19 mouse cellular contexts compared by ENCODE assay signal in genomic region chr11:12741418-12742158, GRCm38 (mm10).
DNase-seq lines count a peak whose midpoint lies in the region; ATAC-seq lines count a peak whose summit lies in the region.
"Had no signal": no experiment of that assay in that cellular context is flagged by ENCODE, and none has a peak within 500 bp of the region (broad histone marks: within the 10 kb centered on the region; RNA-seq: fewer than 3 reads in every experiment).

No protein-coding gene starts in this region.

- H3K4me1 ChIP-seq in forebrain, embryonic 15.5 days = no peaks in the 10 kb centered on the region; the same call in 1 of the 2 replicates
- H3K4me1 ChIP-seq: hindbrain, embryonic 12.5 days; limb, embryonic 12.5 days; liver, embryonic 13.5 days; midbrain, embryonic 12.5 days had no signal

- H3K9me3 ChIP-seq in forebrain, embryonic 15.5 days = no peaks in the 10 kb centered on the region
- H3K9me3 ChIP-seq: hindbrain, embryonic 12.5 days; limb, embryonic 12.5 days; liver, embryonic 13.5 days; midbrain, embryonic 12.5 days had no signal

- DNase-seq in right cerebral cortex, adult 18-20 months = peak; percentile 15
- DNase-seq in right cerebral cortex, postnatal 25 days = no peak
- DNase-seq in layer of hippocampus, adult 9-10 months (ENCODE audit: low spot score) = peak; percentile 48
- no peak for DNase-seq in adipocyte (ENCODE audit: low spot score)
- DNase-seq in cerebellum, postnatal 25 days = no peak
- no peak for DNase-seq in urinary bladder, postnatal 25 days (ENCODE audit: low spot score)
- DNase-seq in spleen, postnatal 4 days (ENCODE audit: low spot score in 2 of 2) = no peak
- DNase-seq: gastrocnemius, adult 2 months; heart, postnatal 14 days; kidney, adult 18-20 months; kidney, postnatal 10 days; liver, embryonic 13.5 days had no signal

- 44% methylated on average over 3 of the region's 3 CpGs for WGBS in forebrain, embryonic 15.5 days

- no peak overlapping the region for H3K4me3 ChIP-seq in forebrain, embryonic 15.5 days
- H3K4me3 ChIP-seq: gastrocnemius, adult 2 months; hindbrain, embryonic 12.5 days; limb, embryonic 12.5 days; liver, embryonic 13.5 days; midbrain, embryonic 12.5 days; myocyte had no signal

- H3K4me2 ChIP-seq in forebrain, embryonic 15.5 days (replicated peaks) = no peak overlapping the region
- H3K4me2 ChIP-seq: heart, embryonic 11.5 days; hindbrain, embryonic 12.5 days; limb, embryonic 12.5 days; liver, embryonic 13.5 days; midbrain, embryonic 12.5 days had no signal

- peak; percentile 93 for ATAC-seq in forebrain, embryonic 15.5 days (replicated peaks)

- no peaks in the 10 kb centered on the region for H3K36me3 ChIP-seq in forebrain, embryonic 15.5 days
- H3K36me3 ChIP-seq: hindbrain, embryonic 12.5 days; limb, embryonic 12.5 days; liver, embryonic 13.5 days; midbrain, embryonic 12.5 days had no signal

- H3K9ac ChIP-seq in forebrain, embryonic 15.5 days (replicated peaks) = no peak overlapping the region
- H3K9ac ChIP-seq: hindbrain, embryonic 12.5 days; limb, embryonic 12.5 days; liver, embryonic 13.5 days; midbrain, embryonic 12.5 days had no signal

- peak overlapping the region; percentile 60 for H3K27ac ChIP-seq in forebrain, embryonic 15.5 days (replicated peaks)
- H3K27ac ChIP-seq: gastrocnemius, adult 2 months; hindbrain, embryonic 12.5 days; limb, embryonic 12.5 days; liver, embryonic 13.5 days; midbrain, embryonic 12.5 days had no signal

- H3K27me3 ChIP-seq in forebrain, embryonic 15.5 days = no peaks in the 10 kb centered on the region
- H3K27me3 ChIP-seq: CH12.LX; hindbrain, embryonic 12.5 days; limb, embryonic 12.5 days; liver, embryonic 13.5 days; midbrain, embryonic 12.5 days had no signal

Comparison
In these comparisons a context has a peak if more than half of its experiments do, and no peak if none do; other contexts are left out.
1. DNase-seq: peak in right cerebral cortex, adult 18-20 months (single experiment) and layer of hippocampus, adult 9-10 months (single experiment); none in right cerebral cortex, postnatal 25 days (single experiment), adipocyte (single experiment), cerebellum, postnatal 25 days (0 of 2), urinary bladder, postnatal 25 days (single experiment) and spleen, postnatal 4 days (0 of 2).